Mouse (Mus musculus) retina, postnatal 7 days (tissue): ENCODE results near the gene Aoc2.

Source experiments
- DNase-seq: peaks from one replicate; pipeline ENCODE4 v3.0.0-alpha.2; 2012; ENCODE audit warnings: low read depth, low spot score

The Aoc2 gene

DNA sequence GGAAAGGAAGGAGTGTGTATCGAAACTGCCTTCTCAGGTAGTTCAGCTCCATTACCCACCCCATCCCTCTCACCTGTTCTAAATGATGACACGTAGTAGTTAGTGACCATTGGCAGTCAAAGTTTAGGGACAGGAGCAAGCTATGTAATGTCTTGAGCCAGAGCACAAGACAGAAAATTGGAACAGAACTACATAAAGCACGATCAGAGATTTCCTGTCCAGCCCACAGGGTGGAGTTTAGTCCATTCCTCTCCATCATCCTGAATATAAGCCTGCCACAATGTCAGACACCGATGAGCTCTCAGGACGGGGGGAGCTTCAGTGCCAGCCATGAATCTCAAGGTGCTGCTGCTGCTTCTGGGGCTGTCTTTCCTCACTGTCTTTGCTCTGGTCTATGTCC, at the start of gene Aoc2:
Aoc2 (plus strand) TSS at position 301 of the 400 bp plus-strand sequence.
- DNase-seq = no peak

DNA sequence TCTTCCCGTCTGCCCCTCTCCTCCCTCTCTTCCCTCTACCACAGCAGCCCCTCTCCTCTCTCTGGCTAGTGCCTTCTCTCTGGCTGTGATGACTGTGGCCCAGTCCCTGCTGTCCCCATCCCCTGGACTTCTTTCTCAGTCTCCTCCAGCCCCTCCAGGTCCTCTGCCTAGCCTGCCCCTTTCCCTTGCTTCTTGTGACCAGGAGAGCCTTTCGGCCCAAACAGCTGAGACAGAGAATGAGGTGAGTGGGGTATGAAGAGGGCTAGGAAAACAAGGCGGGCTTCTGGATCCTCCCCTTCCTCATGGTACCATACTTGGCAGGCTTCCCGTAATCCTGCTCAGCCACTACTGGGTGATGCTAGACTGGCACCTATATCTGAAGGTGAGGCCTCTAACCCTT, 49.6 kb upstream of the Aoc2 start:
- DNase-seq = no peak

DNA sequence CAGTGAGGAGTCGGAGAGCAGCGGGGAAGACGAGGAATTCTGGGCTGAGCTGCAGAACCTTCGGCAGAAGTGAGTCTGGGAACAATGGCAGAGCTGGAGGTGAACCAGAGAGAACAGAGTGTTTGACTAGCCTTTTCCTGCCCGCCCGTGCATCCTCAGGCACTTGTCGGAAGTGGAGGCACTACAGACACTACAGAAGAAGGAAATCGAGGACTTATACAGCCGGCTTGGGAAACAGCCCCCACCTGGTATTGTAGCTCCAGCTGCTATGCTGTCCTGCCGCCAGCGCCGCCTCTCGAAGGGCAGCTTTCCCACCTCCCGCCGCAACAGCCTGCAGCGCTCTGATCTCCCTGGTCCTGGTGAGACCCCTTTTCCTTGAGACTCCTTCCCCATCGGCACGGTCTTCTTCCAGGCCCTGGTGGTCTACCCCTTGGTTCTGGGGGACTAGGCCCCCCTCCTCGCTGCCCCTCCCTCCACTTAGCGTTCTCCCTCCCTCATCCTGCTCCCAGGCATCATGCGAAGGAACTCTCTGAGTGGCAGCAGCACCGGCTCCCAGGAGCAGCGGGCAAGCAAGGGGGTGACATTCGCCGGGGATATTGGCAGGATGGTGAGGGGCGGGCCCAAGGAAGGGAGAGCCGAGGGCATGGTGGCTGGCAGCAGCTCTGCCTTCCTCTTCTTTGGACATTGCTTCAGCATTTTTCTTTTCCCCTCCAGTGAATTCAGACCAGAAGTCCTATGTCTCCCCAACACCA, 48.4 kb upstream of the Aoc2 start:
- no peak for DNase-seq

DNA sequence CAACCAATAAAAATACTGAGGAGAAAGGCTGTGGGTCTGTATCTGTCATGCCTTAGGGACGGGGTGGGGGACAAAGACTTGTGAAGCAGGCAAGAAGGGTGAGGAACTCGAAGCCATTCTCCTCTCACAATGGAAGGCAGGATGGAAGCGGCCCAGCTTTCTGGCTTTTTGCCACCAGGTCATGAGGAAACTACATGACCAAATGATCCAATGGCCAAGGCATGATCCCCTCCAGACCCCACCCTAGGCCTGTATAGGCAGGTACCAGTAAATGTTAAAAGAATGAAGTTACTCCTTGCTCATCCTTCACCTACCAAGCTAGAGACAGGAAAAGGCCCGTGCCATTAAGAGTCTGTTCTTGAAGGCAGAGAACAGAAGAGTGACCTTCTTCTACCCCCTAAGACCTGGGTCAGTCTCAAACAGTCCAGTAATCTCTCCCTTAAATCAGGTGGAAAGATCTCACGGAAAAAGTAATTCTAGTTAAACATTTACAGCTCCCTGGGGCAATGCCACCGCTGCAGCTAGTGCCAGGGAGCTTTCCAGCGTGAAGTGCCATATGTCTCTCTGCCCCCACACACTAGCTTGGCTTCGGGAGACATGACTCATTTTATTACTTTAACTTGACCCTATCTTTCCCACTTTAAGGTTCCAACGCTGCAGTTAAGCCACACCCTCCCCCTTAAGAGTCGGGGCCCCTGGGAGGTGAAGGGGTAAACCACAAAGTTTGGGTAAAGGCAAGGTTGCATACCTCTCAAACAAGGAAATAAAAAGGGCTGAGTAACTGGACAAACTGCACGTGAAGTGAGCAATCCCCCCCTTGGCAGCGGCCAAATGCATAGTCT, 47.3 kb upstream of the Aoc2 start:
- DNase-seq = no peak

DNA sequence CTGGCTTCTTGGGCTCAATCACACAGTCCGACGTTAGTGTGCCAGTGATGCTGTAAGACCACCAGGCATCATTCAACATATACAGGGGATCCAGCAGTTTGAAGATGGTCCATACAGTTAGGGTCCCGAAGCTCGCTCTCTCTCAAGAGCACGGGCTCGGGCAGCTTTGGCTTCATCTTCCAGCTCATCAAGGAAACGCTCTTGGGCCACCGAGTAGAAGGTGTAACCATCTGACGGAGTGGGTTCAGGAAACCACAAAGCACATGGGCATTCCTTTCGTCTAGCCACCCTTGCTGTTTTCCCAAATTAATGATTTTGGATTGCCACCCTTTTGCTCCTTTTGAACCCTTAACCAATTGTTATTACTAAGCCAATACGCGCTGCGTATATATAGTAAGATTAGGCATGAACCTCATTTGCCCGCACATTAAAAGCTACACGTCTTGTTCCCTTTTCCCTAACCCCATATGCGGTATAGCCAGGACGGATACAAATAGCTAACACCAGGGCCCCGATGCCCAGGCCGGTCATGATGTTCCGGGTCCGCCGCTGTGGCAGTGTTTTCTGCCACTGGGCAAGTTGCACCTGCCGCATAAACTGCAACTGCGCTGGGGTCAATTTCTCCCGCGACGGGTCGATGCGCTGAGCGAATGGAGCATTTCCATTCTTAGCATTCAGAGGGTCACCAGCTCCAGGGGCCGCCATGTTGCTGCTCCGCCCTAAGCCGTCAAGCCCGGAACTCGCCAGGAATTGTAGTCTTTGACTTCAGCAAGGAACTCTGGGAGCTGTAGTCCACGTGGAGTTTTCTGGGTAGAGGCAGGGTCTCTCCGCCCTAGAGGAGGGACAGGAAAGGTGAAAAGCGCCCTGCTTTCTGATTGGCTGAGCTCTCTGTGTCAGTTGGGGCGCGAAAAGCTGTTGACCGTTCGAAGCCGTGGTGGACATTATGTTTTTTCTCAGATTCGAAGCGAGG, 46.4 kb upstream of the Aoc2 start, which contains the start of the genes Cntd1 and Coa3:
Cntd1 (plus strand) TSS at position 790 of the 970 bp plus-strand sequence.
Coa3 (minus strand) TSS at position 892 of the 970 bp plus-strand sequence.
- peak; percentile 85 for DNase-seq

DNA sequence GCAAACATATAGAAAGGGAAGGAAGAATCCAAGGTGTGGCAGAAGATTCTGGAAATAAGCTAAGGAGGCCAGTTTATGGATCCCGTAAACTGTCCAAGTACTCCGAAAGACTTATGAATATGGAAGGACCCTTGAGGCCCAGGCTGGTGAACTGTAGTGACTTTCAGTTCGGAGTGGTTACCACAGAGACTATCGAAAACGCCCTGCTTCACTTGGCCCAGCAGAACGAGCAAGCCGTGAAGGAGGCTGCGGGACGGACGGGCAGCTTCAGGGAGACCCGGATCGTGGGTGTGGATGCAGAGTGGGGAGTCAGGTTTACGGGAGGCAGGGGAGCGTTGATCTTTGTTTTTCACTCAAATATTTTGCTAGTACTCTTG, 45.7 kb upstream of the Aoc2 start:
- no peak for DNase-seq

DNA sequence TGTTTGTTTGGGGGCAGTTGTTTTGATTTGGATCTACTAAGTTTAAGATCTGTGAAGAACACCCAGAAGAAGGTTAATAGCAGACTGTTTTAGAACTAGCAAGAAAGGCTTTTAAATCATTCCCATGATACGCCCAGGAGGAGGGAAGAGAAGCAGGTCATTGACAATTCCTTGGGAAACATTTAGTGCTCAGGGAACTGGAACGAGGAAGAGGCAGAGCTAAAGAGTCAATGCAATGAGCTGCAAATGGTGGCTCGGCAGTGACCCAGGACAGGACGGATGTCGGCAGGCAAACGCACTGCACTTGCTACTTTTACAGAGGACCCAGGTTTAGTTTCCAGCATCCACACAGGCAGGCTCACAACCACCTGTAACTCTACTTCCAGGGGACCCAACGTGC, 44.0 kb upstream of the Aoc2 start:
- DNase-seq = no peak

DNA sequence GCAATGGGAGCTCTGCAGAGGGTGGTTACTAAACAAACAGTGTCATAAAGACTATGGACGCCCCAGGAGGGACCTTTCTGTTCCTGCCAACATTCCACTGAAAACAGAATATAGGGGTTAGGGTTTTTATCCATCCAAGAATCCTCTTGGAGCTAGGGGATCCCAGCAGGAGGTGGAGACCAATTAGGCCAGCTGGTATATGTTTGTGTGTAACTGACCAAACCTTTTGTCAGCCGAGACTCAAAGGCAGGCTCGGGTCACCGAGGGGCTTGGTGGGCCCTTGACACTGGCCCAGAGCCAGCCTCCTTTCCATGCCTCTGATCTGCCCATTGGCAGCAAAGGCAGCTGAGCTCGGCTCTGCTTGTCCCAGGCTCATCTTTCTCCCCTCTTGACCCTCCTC, 42.0 kb upstream of the Aoc2 start:
- no peak for DNase-seq

DNA sequence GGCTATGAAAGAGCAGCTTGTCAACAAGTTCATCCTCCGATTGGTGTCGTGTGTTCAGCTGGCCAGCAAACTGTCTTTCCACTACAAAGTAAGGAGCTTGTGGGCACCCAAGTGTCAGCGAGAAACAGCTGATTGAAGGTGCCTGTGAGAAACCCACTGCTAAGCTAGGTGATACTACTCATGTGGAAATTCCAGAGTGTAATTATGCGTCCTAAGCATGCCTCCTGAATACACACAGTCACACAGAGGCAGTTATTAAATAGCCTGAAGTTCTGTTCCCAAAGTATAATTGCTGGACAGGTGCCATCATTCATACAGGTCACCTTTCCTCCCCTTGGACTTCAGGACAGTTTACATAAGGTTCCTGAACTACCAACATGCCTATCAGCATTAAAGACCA, 41.1 kb upstream of the Aoc2 start:
- DNase-seq = no peak

DNA sequence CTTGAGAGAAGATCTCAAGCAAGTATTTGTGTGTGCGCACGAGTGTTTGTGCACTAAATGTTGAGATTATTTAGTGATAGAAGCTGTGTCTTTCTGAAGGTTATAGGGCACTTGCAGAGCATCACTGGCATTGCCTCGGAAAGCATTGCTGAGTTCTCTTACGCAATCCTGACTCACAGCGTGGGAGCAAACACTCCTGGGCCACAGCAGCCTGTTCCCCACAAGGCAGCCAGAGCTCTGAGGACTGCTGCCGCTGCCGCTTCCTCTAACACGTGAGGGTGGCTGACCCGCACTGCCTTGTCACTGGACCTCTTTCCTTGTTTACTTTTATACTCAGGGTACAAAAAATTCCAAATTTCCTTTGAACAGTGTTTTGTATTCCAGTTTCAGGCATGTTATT, 37.6 kb upstream of the Aoc2 start:
- DNase-seq = no peak

DNA sequence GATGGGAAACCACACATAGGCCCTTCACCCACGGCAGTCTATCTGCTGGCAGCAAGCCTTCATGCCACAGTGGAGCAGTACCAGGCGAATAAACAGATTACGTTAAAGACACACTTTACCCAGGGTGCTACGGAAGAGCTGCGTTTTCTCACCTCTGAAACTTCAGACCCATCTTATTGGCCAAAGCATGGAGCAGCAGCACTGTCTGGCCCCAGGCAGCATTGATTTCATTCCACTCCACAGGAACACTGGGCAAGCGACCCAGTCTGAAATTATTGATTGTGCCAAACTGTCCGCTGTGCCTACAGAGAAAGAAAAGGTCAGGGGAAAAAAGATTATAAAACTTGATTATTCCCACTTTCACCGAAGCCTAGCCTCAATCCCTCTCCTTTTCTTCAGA, 33.6 kb upstream of the Aoc2 start:
- DNase-seq = no peak

DNA sequence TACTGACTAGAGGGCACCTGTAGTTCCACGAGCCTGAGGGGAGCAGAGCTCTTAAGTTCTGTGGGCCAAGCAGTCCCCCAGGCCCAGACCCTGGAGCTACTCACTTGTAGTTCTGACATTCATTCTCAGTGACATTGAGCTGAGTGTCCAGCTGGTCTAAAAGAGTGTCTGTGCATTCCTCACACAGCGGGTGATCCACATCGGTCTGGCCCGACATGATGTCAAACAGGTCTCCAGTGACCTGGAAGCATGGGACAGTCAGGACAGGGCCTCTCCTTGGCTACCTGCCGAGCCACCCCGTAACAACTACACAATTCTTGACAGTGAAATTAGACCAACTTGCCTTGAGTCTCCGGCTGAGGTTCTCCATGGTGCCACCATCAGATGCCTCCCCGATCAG, 29.7 kb upstream of the Aoc2 start:
- DNase-seq = no peak

DNA sequence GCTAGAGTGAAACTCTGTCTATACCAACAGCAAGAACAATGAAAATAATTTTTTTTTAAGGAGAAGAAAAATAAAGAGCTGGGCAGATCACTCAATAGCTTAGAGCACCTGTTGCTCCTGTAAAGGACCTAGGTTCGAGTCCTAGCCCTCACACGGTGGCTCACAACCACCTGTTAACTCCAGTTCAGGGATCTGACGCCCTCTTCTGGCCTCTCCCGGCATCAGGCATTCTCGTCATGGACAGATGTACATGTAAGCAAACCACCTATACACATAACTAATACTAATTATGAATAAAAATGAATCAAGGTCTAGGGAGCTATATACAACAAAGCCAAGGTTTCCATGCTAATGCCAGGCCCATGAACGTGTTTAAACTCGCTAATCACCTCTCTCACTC, 24.0 kb upstream of the Aoc2 start:
- DNase-seq = no peak

DNA sequence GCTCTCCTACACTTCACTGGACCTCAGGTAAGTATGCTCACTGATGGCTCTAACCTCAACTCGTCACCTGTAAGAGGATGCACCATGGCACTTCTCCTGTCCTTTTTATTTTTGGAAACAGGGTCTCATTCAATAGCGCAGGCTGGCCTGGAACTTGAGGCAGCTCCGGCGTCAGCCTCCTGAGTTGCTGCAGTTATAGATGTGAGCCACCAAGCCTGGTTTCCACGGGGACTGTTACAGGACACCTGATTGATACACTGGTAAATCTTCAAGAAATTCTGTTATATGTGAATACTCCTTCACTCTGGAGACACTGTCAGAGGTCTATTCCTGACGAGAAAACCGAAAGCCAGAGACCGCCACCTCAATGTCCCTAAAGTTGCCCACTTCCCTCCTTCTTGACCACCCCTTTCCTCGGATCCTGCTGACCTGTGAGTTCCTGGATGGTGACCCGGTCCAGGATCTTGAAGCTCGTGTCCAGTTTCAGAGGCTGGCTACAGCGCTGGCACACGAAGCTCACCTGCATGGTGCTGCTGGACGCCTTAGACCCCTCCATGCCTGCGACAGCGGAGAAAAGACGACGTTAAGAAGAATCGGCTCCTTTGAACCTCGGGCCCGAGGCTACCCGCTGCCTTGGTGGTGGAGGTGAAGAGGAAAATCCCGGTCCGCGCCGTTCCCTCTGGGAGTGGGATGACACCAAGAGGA, 23.4 kb upstream of the Aoc2 start:
- no peak for DNase-seq

DNA sequence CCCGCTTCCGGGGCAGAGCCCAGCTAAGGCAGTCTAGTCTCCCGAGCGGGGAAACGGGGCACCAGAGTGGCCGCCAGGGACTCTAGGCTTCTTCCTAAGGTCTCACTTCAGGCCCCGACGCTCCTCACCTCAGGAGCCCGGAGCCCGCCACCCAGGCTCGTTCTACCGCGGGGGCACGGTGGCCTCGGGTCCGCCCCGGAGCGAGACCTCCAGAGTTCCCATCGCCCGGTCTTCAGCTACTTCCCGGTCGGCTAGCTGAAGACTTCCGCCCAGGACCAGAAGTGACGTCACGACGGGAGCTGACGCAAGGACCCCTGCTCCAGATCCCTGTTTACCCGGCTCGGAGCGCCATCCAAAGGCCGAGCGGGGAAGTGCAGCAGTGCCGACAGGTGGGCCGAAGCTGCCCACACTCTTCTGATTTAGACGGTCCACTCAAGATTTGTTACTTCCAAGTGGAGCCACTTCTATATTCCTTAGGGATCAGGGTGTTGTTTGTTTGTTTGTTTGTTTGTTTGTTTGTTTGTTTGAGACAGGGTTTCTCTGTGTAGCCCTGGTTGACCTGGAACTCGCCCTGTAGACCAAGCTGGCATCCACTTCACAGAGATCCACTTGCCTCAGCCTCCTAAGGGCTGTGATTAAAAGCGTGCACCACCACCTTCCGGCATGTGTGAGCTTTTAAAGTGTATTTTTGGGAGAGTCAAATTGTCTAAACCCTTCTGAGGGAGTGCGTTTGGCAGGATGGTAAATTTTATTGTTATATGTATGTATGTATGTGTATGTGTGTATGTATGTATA, 22.7 kb upstream of the Aoc2 start, which contains the start of gene Becn1:
Becn1 (minus strand) TSS at position 283 of the 795 bp plus-strand sequence.
- peak; percentile 93 for DNase-seq

DNA sequence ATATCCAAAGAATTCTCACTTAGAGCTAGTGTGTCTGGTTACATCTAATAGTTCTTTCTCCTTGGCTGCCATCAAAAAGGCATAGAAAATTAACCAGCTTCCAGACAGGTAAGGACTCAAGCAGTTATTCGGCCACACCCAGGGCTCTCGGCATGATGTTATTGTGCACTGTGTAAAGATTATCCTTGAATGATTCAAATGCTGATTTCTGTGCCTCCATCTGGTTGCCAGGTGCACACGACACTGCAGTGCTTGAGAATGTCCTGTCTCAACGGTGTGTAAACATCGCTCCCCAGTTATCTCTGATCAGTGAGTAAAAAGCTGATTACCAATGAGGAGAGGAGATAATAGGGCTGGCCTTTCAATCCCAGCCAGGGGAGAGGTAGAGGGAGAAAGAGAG, 17.1 kb upstream of the Aoc2 start:
- no peak for DNase-seq

DNA sequence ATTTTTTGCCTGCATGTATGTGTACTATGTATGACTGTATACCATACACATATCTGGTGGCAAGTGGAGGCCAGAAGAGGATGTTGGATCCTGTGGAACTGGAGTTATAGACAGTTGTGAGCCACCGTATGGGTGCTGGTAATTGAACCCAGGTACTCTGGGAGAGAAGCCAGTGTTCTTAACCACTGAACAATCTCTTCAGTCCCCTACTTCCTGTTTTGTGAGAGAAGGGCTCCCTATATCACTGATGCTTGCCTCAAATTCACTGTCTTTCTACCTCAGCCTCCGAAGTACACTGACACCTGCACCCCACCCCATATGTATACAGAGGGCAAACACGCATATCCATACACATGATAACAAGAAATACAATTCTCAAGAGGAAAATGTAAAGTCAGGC, 13.8 kb upstream of the Aoc2 start:
- no peak for DNase-seq

DNA sequence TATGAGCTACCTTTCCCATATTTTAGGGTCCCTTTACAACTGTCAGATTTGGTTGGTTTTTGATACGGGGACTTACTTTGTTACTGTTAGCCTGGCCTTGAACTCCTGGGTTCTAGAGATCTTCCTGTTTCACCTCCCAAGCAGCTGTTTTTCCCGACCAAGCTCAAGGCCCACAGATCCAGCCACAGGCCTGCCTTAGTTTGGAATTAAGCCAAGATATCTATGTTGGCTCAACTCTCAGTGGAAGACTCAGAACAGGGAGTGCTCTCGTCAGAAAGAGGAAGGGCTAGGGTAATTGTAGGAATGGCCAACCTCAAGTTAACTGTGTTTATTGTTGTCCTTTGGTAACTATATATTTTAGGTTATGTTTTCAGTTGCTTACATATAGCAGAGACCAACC, 12.7 kb upstream of the Aoc2 start:
- no peak for DNase-seq

DNA sequence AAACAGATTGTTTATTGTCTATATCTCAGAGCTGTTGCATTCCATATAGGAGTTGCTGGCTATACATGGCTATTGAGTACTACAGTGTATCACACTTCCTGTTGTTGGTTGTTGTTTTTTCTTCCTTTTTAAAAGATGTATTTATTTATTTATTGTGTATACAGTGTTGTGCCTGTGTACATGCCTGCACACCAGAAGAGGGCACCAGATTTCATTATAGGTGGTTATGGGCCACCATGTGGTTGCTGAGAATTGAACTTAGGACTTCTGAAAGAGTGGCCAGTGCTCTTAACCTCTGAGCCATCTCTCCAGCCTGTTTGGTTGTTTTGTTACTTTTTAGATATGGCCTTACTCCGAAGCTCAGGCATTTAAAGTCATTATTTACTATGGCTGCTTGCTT, 10.3 kb upstream of the Aoc2 start:
- DNase-seq = no peak

DNA sequence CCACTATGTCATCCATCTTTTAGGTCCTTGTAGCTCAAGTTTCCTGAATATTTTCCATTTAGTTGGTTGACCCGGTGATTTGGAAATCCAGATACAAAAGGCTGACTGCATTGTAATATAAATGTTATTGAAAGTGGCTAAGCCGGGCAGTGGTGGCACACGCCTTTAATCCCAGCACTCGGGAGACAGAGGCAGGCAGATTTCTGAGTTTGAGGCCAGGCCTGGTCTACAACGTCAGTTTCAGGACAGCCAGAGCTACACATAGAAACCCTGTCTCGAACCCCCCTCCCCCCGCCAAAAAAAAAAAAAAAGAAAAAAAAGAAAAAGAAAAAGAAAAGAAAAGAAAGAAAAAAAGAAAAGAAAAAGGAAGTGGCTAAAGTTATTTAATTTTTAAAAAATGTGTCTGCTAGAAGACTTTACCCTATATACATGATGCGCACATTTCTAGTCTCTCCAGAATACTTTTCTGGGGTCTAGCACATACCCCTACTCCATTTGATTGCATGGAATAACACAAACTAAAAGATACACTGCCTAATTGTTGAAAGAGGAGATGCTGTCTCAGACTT, 9.7 kb upstream of the Aoc2 start:
- DNase-seq = no peak
